Mouse (Mus musculus): ENCODE data around the gene Rad51. TPM values are rescaled to one million over a fixed set of nuclear protein-coding genes. Genes with fewer than 3 reads are reported as not detected.

Gene Rad51
- 8.3 and 11.6 TPM in 2 replicates for polyA plus RNA-seq (2014; fragmentation: Nextera tagmentation; extraction: Ambion mirVana)

DNA sequence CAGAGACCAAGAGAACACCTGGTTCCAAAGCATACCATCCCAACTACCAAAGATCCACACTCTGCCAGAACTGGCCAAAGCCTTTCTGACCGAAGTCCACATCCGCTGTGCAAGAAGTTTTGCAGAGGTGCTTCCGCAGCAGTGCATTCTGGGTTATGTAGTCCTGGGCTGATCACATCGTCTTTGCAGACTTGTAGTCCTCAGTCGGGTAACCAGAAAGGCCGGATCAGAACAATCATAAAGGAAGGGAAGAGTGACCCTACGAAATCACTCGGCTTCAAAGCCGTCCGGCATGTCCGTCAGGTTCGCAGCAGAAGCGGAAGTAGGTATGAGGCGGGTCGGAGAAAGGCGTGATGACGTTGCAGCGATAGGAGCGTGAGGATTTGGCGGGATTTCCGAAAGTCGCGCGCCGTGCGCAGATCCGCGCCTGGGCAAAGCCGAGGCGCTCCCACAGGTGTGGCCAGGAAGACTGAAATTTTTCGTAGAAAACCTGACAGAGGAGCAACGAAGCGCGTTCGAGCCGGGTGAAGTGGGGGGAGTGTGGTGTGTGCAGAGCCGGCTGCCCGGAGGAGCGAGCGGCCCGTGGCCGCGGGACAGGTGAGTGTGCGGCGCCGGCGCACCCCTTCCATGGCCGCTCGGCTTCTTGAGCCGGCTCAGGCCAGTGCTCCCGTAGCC is at the start of gene Rad51:
Gene Rad51 (plus strand): TSS at position 356 of the 675 bp plus-strand sequence.
- H3K4me1 ChIP-seq (replicated peaks; ENCODE audit: control insufficient read depth, insufficient read depth, low read length): peaks cover 5% of the 10 kb centered on the region; the same call in 1 of the 2 replicates
- ATAC-seq (ENCODE audit: low FRiP score) (peak; percentile 95), DNase-seq (ENCODE audit: low spot score) (peak; percentile 85)
- H3K9ac ChIP-seq: peak within 1 kb of the TSS; percentile 64
- H3K4me2 ChIP-seq (replicated peaks): peak within 1 kb of the TSS; percentile 98
- no peaks in the 10 kb centered on the region for H3K9me3 ChIP-seq (ENCODE audit: control insufficient read depth, low read length)
- H3K4me3 ChIP-seq (replicated peaks; ENCODE audit: low read length): peak within 1 kb of the TSS; percentile 52
- peak within 1 kb of the TSS; percentile 86 for H3K27ac ChIP-seq
- no peaks in the 10 kb centered on the region for H3K36me3 ChIP-seq (replicated peaks; ENCODE audit: control insufficient read depth, insufficient read depth)
- 1% methylated on average over 51 of the region's 51 CpGs for WGBS
- H3K27me3 ChIP-seq (ENCODE audit: control insufficient read depth, insufficient read depth, low read length): no peaks in the 10 kb centered on the region

DNA sequence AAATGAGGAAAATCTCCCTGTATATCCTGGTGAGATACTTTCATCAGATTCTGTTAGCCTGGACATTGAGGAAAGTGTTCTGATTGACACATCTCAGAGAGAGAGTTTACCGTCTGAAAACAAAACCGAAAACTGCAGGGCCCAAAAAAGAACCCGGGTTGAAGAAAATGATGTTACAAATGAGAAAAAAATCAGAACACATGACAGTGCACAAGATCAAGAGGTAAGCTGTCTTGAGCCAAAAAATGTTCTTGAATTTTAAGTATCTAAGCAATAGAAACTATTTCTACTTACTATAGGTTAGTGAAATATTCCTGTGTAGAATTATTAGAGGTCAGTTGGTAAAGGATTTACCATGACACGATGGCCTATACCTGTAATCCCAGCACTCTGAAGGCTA is 40.2 kb upstream of the Rad51 start:
- DNase-seq (ENCODE audit: low spot score): no peak
- Histone ChIP-seq H3K9me3 (ENCODE audit: control insufficient read depth, low read length) (no peaks in the 10 kb centered on the region), H3K4me2 (replicated peaks) (no peak overlapping the region), H3K27ac (no peak overlapping the region), H3K9ac (no peak overlapping the region), H3K4me3 (replicated peaks; ENCODE audit: low read length) (no peak overlapping the region), H3K27me3 (ENCODE audit: control insufficient read depth, insufficient read depth, low read length) (no peaks in the 10 kb centered on the region), H3K4me1 (replicated peaks; ENCODE audit: control insufficient read depth, insufficient read depth, low read length) (no peaks in the 10 kb centered on the region), H3K36me3 (replicated peaks; ENCODE audit: control insufficient read depth, insufficient read depth) (no peaks in the 10 kb centered on the region)
- no peak for ATAC-seq (ENCODE audit: low FRiP score)
- WGBS: 95% methylated on average over 4 of the region's 4 CpGs

DNA sequence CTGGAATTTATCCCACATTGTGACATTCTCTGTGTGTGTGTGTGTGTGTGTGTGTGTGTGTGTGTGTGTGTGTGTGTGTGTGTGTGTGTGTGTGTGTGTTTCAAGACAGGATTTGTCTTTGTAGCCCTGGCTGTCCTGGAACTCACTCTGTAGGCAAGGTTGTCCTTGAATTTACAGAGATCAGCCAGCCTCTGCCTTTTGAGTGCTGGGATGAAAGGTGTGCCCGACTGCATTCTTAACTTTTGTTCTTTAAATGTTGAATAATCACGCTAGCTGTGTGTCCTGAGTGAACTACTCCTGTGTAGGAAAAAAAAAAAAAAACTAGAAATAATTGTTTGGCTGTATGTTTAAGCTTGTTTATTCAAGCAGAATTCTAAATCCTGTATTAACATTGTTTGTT is 26.4 kb upstream of the Rad51 start:
- WGBS: 95% methylated on average over 2 of the region's 2 CpGs
- Histone ChIP-seq H3K9ac (no peak overlapping the region), H3K9me3 (ENCODE audit: control insufficient read depth, low read length) (no peaks in the 10 kb centered on the region), H3K27me3 (ENCODE audit: control insufficient read depth, insufficient read depth, low read length) (no peaks in the 10 kb centered on the region), H3K4me2 (replicated peaks) (no peak overlapping the region), H3K27ac (no peak overlapping the region), H3K36me3 (replicated peaks; ENCODE audit: control insufficient read depth, insufficient read depth) (no peaks in the 10 kb centered on the region; the same call in 1 of the 2 replicates), H3K4me1 (replicated peaks; ENCODE audit: control insufficient read depth, insufficient read depth, low read length) (no peaks in the 10 kb centered on the region), H3K4me3 (replicated peaks; ENCODE audit: low read length) (no peak overlapping the region)
- ATAC-seq (ENCODE audit: low FRiP score): no peak
- no peak for DNase-seq (ENCODE audit: low spot score)

DNA sequence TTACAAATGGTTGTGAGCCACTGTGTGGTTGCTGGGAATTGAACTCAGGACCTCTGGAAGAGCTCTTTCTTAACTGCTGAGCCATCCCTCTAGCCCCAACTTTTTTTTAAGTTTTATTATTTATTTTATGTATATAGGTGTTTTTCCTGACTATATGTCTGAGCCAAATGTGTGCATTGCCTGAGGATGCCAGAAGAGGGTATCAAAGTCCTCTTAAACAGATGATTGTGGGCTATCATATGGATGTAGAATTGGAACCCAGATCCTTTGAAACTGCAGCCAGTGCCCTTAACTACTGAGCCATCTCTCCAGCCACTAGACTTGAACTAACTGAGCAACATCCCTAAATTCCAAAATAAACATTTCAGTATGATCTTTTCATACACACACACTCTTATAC is 11.0 kb upstream of the Rad51 start:
- no peak overlapping the region for H3K4me3 ChIP-seq (replicated peaks; ENCODE audit: low read length)
- H3K27ac ChIP-seq: no peak overlapping the region
- H3K27me3 ChIP-seq (ENCODE audit: control insufficient read depth, insufficient read depth, low read length): no peaks in the 10 kb centered on the region
- H3K4me1 ChIP-seq (replicated peaks; ENCODE audit: control insufficient read depth, insufficient read depth, low read length): no peaks in the 10 kb centered on the region
- DNase-seq (ENCODE audit: low spot score) (no peak), ATAC-seq (ENCODE audit: low FRiP score) (no peak)
- H3K9me3 ChIP-seq (ENCODE audit: control insufficient read depth, low read length): no peaks in the 10 kb centered on the region
- H3K4me2 ChIP-seq (replicated peaks): no peak overlapping the region
- H3K9ac ChIP-seq: no peak overlapping the region
- 0 out of 2 replicates have a peak, but pooled peaks cover 4% of the 10 kb centered on the region for H3K36me3 ChIP-seq (replicated peaks; ENCODE audit: control insufficient read depth, insufficient read depth)

DNA sequence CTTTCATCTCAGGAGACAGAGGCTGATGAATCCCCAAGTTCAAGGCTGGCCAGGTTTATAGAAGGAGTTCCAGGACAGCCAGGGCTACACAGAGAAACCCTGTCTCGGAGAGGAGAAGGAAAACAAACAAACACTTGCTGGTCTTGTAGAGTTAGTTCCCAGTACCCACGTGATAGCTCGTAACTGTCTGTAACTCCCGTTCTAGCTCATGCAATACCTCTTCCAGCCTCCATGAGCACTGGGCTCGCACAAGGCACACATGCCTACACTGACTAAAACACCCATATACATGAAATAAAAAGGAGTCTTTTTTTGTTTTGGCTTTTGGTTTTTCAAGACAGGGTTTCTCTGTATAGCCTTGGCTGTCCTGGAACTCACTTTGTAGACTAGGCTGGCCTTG is 6.0 kb upstream of the Rad51 start:
- H3K27ac ChIP-seq: no peak overlapping the region
- H3K9ac ChIP-seq: no peak overlapping the region
- H3K9me3 ChIP-seq (ENCODE audit: control insufficient read depth, low read length): no peaks in the 10 kb centered on the region
- H3K4me3 ChIP-seq (replicated peaks; ENCODE audit: low read length): no peak overlapping the region
- ATAC-seq (ENCODE audit: low FRiP score) (no peak), DNase-seq (ENCODE audit: low spot score) (no peak)
- 83% methylated on average over 5 of the region's 5 CpGs for WGBS
- H3K4me2 ChIP-seq (replicated peaks): no peak overlapping the region
- no peaks in the 10 kb centered on the region for H3K4me1 ChIP-seq (replicated peaks; ENCODE audit: control insufficient read depth, insufficient read depth, low read length)
- 0 out of 2 replicates have a peak, but pooled peaks cover 4% of the 10 kb centered on the region for H3K36me3 ChIP-seq (replicated peaks; ENCODE audit: control insufficient read depth, insufficient read depth)
- H3K27me3 ChIP-seq (ENCODE audit: control insufficient read depth, insufficient read depth, low read length): no peaks in the 10 kb centered on the region

DNA sequence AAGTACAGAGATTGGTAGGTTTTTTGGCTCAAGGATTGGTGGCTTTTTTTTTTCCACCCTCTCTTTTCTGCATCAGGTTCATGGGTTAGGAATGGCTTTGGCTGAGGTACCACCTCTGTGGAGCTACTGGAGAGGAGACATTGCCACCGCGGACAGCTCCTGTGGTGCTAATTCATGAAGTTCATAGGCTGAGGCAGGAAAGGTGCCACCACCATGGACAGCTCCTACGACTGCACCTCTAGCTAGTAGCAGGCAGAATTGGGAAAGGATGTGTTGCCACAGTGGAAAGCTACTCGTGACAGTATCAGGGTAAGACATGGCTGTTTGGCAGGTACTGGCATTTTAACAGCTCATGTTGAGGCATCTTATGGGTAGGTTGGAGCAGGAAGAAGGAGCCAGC is 4.0 kb upstream of the Rad51 start:
- no peak overlapping the region for H3K4me2 ChIP-seq (replicated peaks)
- no peak overlapping the region for H3K4me3 ChIP-seq (replicated peaks; ENCODE audit: low read length)
- 64% methylated on average over 4 of the region's 4 CpGs for WGBS
- no peaks in the 10 kb centered on the region for H3K36me3 ChIP-seq (replicated peaks; ENCODE audit: control insufficient read depth, insufficient read depth)
- no peak overlapping the region for H3K27ac ChIP-seq
- ATAC-seq (ENCODE audit: low FRiP score) (no peak), DNase-seq (ENCODE audit: low spot score) (no peak)
- H3K4me1 ChIP-seq (replicated peaks; ENCODE audit: control insufficient read depth, insufficient read depth, low read length): peaks cover 5% of the 10 kb centered on the region; the same call in 1 of the 2 replicates
- H3K9ac ChIP-seq: no peak overlapping the region
- no peaks in the 10 kb centered on the region for H3K27me3 ChIP-seq (ENCODE audit: control insufficient read depth, insufficient read depth, low read length)
- H3K9me3 ChIP-seq (ENCODE audit: control insufficient read depth, low read length): no peaks in the 10 kb centered on the region

DNA sequence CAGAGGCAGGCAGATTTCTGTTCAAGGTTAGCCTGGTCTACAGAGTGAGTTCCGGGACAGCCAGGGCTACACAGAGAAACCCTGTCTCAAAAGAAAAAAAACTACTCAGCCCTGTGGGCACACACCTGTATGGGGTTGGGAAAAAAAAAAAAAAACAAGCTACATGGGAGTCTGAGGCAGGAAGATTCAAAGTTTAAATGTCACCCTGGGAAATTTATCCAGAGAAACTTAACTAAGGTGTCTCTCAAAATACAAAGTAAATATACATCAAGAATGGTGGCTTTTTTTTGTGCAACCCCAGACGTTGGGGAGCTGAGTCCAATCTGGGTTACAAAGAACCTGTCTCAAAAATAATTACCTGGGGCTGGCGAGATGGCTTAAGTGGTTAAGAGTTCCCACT is 1.5 kb upstream of the Rad51 start:
- Histone ChIP-seq H3K36me3 (replicated peaks; ENCODE audit: control insufficient read depth, insufficient read depth) (no peaks in the 10 kb centered on the region), H3K27me3 (ENCODE audit: control insufficient read depth, insufficient read depth, low read length) (no peaks in the 10 kb centered on the region), H3K27ac (no peak overlapping the region), H3K9ac (no peak overlapping the region), H3K4me3 (replicated peaks; ENCODE audit: low read length) (no peak overlapping the region), H3K9me3 (ENCODE audit: control insufficient read depth, low read length) (no peaks in the 10 kb centered on the region), H3K4me2 (replicated peaks) (no peak overlapping the region), H3K4me1 (replicated peaks; ENCODE audit: control insufficient read depth, insufficient read depth, low read length) (peaks cover 5% of the 10 kb centered on the region; the same call in 1 of the 2 replicates)
- WGBS: 92% methylated on average over 3 of the region's 3 CpGs
- no peak for DNase-seq (ENCODE audit: low spot score)
- ATAC-seq (ENCODE audit: low FRiP score): no peak

DNA sequence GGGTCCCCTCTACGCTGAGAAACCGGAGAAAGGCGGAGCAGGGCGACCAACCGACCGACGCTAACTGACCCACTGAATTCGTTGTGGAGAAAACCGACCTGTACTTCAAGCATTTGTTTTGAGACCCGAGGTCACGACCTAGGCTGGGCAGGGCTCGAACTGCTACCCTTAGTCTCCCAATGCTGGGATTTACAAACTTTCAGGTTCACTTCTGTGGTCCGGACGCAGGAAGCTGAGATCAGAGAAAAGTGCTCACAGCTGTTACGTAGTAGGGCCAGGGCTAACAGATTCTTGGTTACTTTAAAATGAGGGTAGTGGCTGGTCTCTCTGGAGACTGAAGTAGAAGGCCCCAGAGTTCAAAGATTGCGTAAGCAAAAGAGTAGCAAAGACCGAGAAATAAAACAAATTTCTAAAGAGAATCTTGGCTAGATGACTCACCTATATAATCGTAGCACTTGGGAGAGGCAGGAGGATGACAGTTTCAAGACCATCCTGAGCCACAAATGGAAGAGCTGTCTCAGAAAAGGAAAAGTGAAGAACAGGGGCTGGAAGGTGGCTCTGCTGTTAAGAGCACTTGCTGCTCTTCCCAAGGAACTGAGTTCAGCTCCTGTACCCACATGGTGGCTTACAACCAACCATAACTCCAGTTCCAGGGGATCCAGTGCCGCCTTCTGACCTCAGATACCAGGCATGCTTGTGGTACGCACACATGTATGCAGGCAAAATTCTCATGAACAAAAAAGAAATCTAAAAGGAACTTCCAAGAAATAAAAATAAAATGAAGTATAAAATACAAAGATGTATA is 730 bp downstream of the Rad51 start:
- Histone ChIP-seq H3K4me1 (replicated peaks; ENCODE audit: control insufficient read depth, insufficient read depth, low read length) (peaks cover 5% of the 10 kb centered on the region; the same call in 1 of the 2 replicates), H3K4me2 (replicated peaks) (peak overlapping the region; percentile 98), H3K27me3 (ENCODE audit: control insufficient read depth, insufficient read depth, low read length) (no peaks in the 10 kb centered on the region), H3K36me3 (replicated peaks; ENCODE audit: control insufficient read depth, insufficient read depth) (no peaks in the 10 kb centered on the region), H3K9ac (peak overlapping the region; percentile 64), H3K9me3 (ENCODE audit: control insufficient read depth, low read length) (no peaks in the 10 kb centered on the region), H3K4me3 (replicated peaks; ENCODE audit: low read length) (peak overlapping the region; percentile 52), H3K27ac (no peak overlapping the region)
- 16% methylated on average over 20 of the region's 20 CpGs for WGBS
- DNase-seq (ENCODE audit: low spot score) (no peak), ATAC-seq (ENCODE audit: low FRiP score) (no peak; the same call in 1 of the 2 replicates)

DNA sequence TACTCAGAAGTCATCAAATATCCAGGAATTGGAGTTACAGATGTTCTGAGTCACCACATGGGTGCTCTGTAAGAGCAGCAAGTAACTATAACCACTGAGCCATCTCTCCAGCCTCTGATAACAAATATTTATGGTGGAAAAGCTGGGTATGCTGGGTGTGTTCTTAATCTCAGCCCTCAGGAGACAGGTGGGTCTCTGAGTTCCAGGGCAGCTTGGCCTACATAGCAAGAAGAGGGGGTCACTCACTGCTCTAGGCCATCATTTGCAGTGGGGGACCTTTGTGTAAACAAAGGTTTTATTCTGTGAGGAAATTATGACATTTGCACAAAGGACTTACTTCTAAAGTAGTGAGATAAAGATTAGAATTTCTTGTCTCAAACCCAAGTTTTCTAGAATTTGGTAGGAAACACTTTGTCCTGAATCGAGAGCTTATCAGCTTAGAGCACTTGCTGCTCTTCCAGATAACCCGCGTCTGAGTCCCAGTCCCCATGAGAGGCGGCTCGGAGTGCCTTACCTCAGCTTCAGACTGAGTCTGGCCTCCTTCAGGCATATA is 23.8 kb downstream of the Rad51 start:
- peaks cover 66% of the 10 kb centered on the region for H3K36me3 ChIP-seq (replicated peaks; ENCODE audit: control insufficient read depth, insufficient read depth)
- no peak for DNase-seq (ENCODE audit: low spot score)

More for the DNA sequence above, 23.8 kb downstream of the Rad51 start:
- 88% methylated on average over 5 of the region's 5 CpGs for WGBS
- Histone ChIP-seq H3K4me2 (replicated peaks) (no peak overlapping the region), H3K27me3 (ENCODE audit: control insufficient read depth, insufficient read depth, low read length) (no peaks in the 10 kb centered on the region), H3K9me3 (ENCODE audit: control insufficient read depth, low read length) (no peaks in the 10 kb centered on the region), H3K27ac (no peak overlapping the region), H3K4me3 (replicated peaks; ENCODE audit: low read length) (no peak overlapping the region), H3K9ac (no peak overlapping the region), H3K4me1 (replicated peaks; ENCODE audit: control insufficient read depth, insufficient read depth, low read length) (no peaks in the 10 kb centered on the region)
- no peak for ATAC-seq (ENCODE audit: low FRiP score)
